Mouse (Mus musculus): ENCODE results near the gene Hacd2.

Gene Hacd2

DNA sequence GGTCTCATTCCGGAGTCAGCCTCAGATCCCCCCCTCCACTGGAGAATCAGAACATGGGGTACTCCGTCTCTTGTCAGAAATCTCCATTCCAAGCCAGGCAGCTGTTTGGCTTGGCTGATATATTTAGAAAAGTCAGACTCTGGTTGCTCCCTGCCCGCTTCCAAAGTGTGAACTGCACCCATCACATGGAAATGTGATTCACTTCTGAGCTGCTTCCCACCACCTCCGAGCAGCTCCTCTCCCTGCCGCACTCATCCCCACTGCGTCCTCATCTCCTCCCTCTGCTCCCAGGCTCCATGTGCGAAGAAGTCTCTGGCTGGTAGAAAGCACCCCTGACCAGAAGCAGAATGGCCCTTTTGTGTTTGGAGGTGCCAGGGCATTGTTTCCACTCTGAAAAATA, 95.2 kb downstream of the Hacd2 start:
- DNase-seq (ENCODE audit: low spot score): no peak

DNA sequence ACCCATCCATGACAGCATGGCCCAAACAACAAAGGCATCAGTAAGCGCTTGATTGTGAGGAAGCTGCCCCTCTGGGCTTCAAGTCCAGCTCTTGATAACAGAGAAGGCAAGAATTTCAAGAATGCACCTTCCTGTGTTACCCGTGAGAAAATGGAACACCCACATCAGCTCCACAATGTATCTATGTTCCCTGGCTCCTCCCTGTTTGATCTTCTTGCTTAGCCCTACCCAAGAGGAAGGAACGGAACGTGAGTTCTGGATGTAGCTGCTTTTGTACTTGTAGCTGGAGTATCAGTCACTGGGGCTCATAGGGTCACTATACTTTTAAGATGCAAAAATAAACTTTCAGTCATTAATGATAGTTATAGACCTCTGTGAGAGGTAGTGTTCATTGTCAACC, 98.4 kb downstream of the Hacd2 start:
- DNase-seq (ENCODE audit: low spot score): no peak

DNA sequence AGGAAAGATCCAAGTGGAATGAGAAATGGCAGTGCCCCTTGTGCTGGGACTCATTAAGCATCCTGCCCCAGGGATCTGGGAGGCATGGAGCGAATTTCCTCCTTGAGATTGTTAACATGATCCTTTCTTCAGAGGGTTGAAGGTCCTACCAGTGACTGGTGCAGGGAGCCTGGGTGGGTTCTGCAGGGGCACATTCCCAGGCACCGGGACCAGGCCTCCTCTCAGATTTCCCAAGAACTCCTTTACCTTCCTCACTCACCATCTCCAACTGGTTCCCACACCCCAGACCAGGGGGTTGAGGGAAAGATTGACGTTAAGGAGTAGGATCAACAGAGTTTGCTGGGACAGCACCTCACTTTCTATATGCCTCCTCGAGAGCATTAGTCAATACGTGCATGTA, 105.0 kb downstream of the Hacd2 start:
- DNase-seq (ENCODE audit: low spot score): no peak

DNA sequence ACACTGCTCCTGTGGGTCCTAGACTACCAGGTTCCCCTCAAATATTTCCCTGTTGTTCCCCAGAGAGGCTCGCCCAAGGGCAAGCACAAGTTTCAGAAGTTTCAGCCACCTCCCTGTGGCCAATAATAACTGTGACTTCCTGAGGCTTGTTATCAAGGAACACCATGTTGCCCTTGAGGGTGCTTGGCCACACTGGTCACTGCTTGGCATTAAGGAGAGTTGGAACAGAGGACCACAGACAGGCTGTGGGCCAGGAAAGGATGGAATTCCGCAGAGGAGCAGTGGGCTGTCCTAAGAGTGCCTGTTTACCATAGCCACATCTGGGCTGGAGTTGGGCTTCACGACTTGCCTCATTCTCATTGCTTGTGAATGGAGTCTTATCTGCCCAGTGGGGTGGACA, 107.9 kb downstream of the Hacd2 start:
- DNase-seq (ENCODE audit: low spot score): no peak

DNA sequence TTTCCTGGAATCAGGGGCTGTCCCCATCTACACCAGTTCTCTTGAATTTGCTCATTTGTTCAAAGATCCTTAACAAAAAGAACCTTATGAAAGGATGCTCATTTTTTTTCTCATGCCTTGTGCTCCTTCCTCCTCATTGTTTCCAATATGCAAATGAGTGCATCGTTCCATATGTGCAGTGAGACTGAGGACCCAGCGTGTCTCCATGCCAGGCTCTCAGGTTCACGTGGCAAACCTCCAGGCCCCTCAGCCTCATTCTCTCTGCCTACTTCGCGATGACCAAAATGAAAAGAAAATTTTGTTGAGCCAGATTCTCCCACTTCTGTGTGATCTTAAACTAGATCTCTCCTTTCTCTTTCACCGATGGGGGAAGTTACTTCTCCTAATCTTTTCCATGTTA, 117.2 kb downstream of the Hacd2 start:
- DNase-seq (ENCODE audit: low spot score): no peak

DNA sequence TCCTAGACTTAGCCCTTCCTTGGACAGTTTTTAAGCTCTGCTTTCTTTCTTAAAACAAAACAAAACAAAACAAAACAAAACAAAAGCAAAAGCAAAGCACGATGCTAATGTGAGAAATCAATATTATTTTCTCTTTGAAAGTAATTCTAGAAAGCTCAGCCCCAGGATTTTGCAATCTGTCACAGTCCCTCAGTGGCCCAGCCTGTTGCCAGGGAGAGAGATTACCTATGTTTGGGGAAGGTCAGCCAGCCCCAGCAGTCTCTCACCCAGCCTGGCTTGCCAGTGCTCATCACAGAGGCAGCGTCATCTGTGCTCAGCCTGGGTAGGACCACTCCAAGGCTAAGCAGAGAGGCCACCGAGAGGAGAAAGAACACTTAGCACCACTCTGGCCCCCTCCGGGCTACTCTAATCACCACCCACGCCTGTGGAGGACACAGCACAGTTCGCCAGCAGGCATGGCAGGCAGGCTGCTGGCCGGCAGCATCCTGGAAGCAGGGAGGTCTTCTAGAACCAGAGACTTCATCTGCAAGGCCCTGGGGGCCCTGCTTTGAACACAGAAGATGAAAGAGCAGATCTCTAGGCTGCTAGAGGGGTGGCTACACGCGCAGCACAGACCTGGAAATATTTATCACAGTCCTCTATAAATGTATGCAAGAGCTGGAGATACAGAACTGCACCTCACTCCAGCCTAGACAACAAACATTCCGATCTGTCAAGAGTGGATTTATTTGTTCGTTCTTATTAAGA, 117.8 kb downstream of the Hacd2 start:
- peak; percentile 37 for DNase-seq (ENCODE audit: low spot score)

DNA sequence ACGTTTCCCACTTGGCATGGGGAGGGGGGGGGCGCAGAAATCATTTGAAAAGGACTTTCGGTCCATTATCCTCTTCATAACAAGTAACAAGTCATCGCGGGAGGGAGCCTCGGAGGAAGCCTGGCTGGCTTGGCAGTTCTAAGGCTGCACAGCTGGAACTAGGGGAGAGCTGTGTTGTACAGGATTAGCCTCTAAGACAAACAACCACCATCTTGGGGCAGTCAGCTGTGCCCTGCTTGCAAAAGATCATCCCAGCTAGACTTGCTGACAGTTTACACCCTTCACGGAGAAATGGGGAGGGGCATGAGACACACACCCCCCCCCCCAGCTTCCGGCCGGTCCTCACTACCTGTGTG, 118.4 kb downstream of the Hacd2 start:
- DNase-seq (ENCODE audit: low spot score): peak; percentile 45

DNA sequence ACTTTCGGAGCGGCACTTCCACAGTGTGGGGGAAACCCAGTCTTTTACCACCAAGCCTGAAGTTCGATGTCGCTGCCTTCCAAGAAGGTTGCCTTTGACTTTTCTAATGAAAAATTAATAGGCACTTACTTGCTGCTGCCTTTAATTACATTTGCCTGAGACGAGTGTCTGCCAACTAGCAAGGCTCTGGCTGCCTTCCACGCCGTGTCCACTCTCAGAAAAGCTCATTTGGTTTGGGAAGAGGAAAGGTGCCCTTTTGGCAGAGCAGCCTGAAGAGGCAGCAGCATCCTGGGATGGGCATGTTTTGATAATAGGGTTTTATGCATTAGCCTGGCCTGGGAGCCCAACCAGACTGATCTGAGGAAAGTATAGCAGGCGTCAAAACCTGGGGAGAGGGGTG, 119.6 kb downstream of the Hacd2 start:
- no peak for DNase-seq (ENCODE audit: low spot score)

DNA sequence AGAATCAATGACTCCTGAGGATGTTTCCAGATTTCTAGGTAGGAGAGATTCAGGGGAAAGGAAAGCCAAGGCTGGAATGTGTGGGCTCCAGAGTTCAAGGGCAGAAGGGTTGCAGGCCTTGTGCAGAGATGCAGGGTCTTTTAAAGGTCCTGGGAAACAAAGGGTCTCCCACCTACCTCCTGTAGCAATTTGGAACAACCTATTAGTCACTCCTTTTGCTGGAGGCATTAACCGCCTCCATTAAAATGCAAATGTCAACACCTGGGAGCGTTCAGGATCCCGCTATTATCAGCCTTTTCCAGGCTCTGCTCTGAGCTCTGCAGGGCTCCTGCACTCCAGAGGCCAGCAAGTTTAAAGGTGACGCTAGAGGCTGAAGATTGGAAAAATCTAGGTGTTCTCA, 123.9 kb downstream of the Hacd2 start:
- DNase-seq (ENCODE audit: low spot score): no peak

DNA sequence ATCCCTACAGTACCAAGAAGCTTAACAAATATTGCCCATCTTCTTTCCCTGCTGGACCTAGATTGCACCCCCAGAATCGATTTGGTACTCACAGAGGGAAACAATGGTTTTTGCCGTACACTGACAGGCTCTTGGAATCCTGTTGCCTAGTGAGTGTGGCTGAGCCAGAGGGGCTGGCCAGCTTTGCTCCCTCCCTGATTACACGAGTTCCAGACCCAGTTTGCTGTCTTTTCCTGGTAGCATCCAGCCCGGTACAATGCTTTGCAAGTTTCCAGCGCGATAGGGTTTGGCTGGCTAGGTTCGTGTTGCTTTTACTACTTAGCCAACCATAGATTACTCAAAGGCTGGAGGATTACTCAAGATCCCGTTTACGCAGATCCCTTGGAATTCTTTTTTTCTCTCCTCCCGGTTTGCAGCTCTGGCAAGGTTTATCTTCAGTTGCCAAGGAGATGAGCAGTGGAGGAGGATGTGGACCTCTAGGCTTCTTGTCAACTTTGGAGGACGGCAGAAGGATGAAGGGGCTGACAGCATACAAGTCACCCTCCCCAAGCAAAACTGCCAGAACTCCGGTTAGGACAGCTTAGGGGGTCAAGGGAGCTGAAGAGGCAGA, 131.0 kb downstream of the Hacd2 start:
- peak; percentile 16 for DNase-seq (ENCODE audit: low spot score)

DNA sequence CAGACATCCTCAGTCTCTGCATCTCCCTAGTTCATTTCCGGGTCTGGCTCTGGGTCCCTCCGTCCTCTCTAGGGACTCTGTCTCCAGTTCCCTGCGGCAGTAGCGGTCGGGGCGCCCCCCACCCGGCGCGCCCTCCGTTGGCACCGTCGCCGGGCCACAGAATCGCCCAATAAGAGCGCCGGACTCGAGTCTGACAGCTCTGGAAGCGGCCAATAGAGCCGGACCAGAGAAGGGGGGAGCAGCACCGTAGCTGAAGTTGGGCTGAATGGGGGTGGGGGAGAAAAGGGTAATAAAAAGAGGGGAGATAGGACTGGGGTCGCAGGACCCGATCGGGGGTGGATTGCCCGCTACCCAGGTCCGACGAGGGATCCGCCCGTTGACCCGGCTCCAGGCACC, 132.0 kb downstream of the Hacd2 start:
- peak; percentile 44 for DNase-seq (ENCODE audit: low spot score)

DNA sequence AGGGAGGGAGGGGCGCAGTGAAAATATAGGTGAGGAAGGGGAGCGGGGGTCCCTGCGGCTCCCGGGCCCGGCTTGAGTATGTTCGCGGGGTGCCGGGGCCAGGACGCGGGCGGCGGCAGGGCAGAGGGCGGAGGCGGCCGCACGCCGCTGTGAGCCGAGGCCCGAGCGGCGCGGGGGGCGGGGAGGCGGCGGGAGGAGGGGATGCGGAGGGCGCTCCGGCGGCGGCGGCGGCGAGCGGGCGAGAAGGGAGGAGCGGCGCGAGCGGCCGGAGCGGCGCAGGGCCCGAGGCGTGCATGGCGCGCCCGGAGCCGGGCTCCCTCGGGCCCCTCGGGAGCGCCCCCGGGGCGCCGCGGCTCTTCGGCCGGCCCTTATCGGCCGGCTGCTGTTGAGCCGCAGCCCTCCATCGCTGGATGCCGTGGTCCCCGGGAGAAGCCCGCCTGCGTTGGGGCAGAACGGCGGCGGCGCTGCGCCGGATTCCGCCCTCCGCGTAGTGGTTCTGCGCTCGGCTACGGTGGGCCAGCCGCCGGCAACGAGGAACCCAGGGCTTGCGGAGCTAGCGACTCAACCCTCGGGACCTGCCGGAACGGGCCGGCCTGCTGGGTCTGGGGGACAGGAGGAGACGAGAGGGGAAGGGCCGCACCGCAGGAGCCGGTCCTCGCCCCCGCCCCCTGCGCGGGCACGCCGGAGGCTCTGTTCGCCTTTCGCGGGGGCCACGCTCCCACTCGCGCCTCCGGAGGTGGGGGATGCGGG, 132.6 kb downstream of the Hacd2 start, which contains the start of gene Adcy5:
Gene Adcy5, plus strand, starts transcription at position 237 of the 750 bp plus-strand sequence.
- peak; percentile 58 for DNase-seq (ENCODE audit: low spot score)

DNA sequence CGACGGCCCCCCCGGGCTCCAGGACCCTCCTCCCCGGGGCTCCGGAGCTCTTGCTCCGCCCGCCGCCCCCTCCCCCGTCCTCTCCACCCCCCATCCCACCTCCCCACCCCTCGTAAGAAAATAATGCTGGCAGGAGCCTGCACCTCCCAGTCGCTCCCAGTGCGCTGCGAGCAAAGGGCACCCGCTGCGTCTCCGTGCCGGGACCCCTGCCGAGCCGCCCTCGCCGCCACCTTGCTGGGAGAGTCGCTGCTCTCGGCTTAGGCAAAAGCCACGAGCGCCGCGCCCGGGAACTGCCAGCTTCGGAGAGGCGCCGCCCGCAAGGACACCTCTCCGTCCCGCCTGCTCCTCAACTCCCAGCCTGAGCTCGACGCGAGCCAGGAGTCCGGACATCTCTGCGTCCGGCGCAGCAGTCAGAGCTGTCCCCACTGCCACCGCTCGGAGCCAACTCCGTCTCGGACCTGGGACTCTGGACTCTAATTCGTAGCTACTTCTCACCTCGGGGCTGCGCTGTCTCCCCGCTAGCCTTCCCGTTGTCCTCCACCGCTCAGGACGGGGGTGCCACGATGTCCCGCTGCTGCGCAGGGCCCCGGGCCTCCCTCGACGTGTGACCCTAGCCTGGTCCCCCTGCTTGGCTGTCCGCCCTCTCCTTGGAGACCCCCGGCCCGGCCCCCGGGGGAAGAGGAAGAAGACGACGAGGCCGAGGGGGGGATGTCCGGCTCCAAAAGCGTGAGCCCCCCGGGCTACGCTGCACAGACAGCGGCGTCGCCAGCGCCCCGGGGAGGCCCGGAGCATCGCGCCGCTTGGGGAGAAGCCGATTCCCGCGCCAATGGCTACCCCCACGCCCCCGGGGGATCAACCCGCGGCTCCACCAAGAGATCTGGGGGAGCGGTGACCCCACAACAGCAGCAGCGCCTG, 133.4 kb downstream of the Hacd2 start:
- peak; percentile 79 for DNase-seq (ENCODE audit: low spot score)

DNA sequence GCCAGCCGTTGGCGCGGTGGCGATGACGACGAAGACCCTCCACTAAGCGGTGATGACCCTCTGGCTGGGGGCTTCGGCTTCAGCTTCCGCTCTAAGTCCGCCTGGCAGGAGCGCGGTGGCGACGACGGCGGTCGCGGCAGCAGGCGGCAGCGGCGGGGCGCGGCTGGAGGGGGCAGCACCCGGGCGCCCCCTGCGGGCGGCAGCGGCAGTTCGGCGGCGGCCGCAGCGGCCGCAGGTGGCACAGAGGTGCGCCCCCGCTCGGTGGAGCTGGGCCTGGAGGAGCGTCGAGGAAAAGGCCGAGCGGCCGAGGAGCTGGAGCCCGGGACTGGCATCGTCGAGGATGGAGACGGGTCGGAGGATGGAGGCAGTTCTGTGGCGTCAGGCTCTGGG, 134.1 kb downstream of the Hacd2 start:
- DNase-seq (ENCODE audit: low spot score): peak; percentile 62

DNA sequence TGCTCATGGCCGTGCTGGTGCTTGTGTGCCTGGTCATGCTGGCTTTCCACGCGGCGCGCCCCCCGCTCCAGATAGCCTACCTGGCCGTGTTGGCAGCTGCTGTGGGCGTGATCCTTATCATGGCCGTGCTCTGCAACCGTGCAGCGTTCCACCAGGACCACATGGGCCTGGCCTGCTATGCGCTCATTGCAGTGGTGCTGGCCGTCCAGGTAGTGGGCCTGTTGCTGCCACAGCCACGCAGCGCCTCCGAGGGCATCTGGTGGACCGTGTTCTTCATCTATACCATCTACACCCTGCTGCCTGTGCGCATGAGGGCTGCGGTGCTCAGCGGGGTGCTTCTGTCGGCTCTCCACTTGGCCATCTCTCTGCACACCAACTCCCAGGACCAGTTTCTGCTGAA, 134.6 kb downstream of the Hacd2 start:
- no peak for DNase-seq (ENCODE audit: low spot score)

Measured in embryo, embryonic 10 days (tissue).